In the genomic region with DNA sequence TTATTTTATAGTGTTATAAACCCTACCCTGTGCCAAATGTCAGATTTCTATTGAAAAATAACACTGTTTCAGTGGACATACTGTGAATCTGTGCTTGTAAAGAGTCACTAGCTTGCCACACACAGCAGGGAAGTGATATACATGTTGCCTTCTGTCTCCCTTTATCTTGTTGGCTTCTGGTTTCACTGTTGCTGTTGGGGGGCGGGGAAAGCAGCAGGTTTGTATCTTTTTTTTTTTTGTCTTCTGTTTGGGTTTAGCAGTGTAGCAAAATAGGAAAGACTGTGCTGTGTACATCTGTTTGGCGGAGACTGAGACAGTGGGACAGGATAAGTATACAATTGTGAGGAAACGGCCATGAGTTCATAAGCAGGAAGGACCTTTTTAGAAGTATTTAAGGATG, we compare ENCODE assay signal across 8 mouse cellular contexts. TPM values are rescaled to one million over a fixed set of nuclear protein-coding genes. Genes with fewer than 3 reads are reported as not detected.
DNase-seq lines count a peak whose midpoint lies in the region; ATAC-seq and TF ChIP-seq lines count a peak whose summit lies in the region.
"Had no signal": no experiment of that assay in that cellular context is flagged by ENCODE, and none has a peak within 500 bp of the region (broad histone marks: within the 10 kb centered on the region; RNA-seq: fewer than 3 reads in every experiment).

No protein-coding gene starts in this region.

- 70% methylated on average over 3 of the region's 3 CpGs for WGBS in forebrain, embryonic 15.5 days
- WGBS in lung, postnatal 0 days, result 49% methylated on average over 3 of the region's 3 CpGs

- DNase-seq in testis, postnatal 14 days (ENCODE audit: low spot score), result peak; percentile 68
- no peak for DNase-seq in testis, postnatal 10 days (ENCODE audit: low spot score)
- peak; percentile 24 for DNase-seq in lung, postnatal 0 days (ENCODE audit: low spot score)
- no peak for DNase-seq in frontal cortex, postnatal 25 days (ENCODE audit: low spot score in 2 of 2)
- no peak for DNase-seq in right cerebral cortex, postnatal 36 days (ENCODE audit: low spot score in 2 of 2)
- DNase-seq in retina, embryonic 14.5 days (ENCODE audit: low spot score), result no peak
- DNase-seq: thymus, postnatal 36 days had no signal

- no peaks in the 10 kb centered on the region for H3K27me3 ChIP-seq in forebrain, embryonic 15.5 days
- no peaks in the 10 kb centered on the region for H3K27me3 ChIP-seq in lung, postnatal 0 days (replicated peaks; ENCODE audit: insufficient read depth, low read length)

- H3K4me2 ChIP-seq in forebrain, embryonic 15.5 days (replicated peaks), result peak overlapping the region; percentile 62
- peak overlapping the region; percentile 70 for H3K4me2 ChIP-seq in lung, postnatal 0 days (replicated peaks; ENCODE audit: low read depth, low read length)

- ATAC-seq in forebrain, embryonic 15.5 days (replicated peaks), result no peak
- no peak for ATAC-seq in lung, postnatal 0 days

- TF ChIP-seq EP300 in lung, postnatal 0 days (IDR thresholded peaks at IDR 0.05), result 0 out of 2 replicates have a peak, but pooled peaks have one; percentile 8

- no peak for TF ChIP-seq CTCF in lung, postnatal 0 days (IDR thresholded peaks at IDR 0.05)

- H3K27ac ChIP-seq in forebrain, embryonic 15.5 days (replicated peaks), result no peak overlapping the region
- H3K27ac ChIP-seq in lung, postnatal 0 days (ENCODE audit: low read length), result peak overlapping the region; percentile 11; the same call in 1 of the 2 replicates

- no peaks in the 10 kb centered on the region for H3K36me3 ChIP-seq in forebrain, embryonic 15.5 days
- H3K36me3 ChIP-seq in lung, postnatal 0 days (ENCODE audit: insufficient read depth, low read length), result no peaks in the 10 kb centered on the region

- H3K9ac ChIP-seq in forebrain, embryonic 15.5 days (replicated peaks), result no peak overlapping the region; the same call in 1 of the 2 replicates
- H3K9ac ChIP-seq in lung, postnatal 0 days (replicated peaks; ENCODE audit: low read depth), result no peak overlapping the region

- peaks cover 15% of the 10 kb centered on the region for H3K4me1 ChIP-seq in forebrain, embryonic 15.5 days
- H3K4me1 ChIP-seq in lung, postnatal 0 days (ENCODE audit: insufficient read depth, low read depth, low read length), result no peaks in the 10 kb centered on the region

- H3K9me3 ChIP-seq in forebrain, embryonic 15.5 days, result no peaks in the 10 kb centered on the region
- H3K9me3 ChIP-seq in lung, postnatal 0 days (ENCODE audit: low read length), result no peaks in the 10 kb centered on the region

- peak overlapping the region; percentile 6; the same call in 1 of the 2 replicates for H3K4me3 ChIP-seq in forebrain, embryonic 15.5 days
- peak overlapping the region; percentile 88; the same call in 1 of the 2 replicates for H3K4me3 ChIP-seq in lung, postnatal 0 days (ENCODE audit: low read depth, low read length)

RNA-seq across cellular contexts. Expression of a gene that starts 1.7 kb away (rescaled TPM):
- polyA plus RNA-seq in forebrain, embryonic 15.5 days (2015; fragmentation: Nextera tagmentation; extraction: Ambion mirVana), result 50.0 and 53.2 TPM in 2 replicates
- polyA plus RNA-seq in lung, postnatal 0 days (2015; fragmentation: Nextera tagmentation; extraction: Ambion mirVana), result 74.5 and 83.9 TPM in 2 replicates

Comparison
In these comparisons a context has a peak if more than half of its experiments do, and no peak if none do; other contexts are left out.
1. DNase-seq: peak in testis, postnatal 14 days (single experiment) and lung, postnatal 0 days (single experiment); none in testis, postnatal 10 days (single experiment), frontal cortex, postnatal 25 days (0 of 2), right cerebral cortex, postnatal 36 days (0 of 2) and retina, embryonic 14.5 days (single experiment).